Mouse (Mus musculus) gastrocnemius, postnatal 25 days (tissue): ENCODE results near the gene Bag6. TPM values are rescaled to one million over a fixed set of nuclear protein-coding genes. Genes with fewer than 3 reads are reported as not detected.

Experiments
- DNase-seq: peaks from one replicate; pipeline ENCODE4 v3.0.0; 2022
- total RNA-seq, 2 experiments: library from RNA; stranded (reverse); gene quantifications; 1 replicate in 1 of 2; 2 replicates in 1 of 2; pipeline ENCODE4 v1.2.3; 2021

Gene Bag6
- total RNA-seq, 2 experiments from 2014 or later: 180 to 197 TPM

DNA sequence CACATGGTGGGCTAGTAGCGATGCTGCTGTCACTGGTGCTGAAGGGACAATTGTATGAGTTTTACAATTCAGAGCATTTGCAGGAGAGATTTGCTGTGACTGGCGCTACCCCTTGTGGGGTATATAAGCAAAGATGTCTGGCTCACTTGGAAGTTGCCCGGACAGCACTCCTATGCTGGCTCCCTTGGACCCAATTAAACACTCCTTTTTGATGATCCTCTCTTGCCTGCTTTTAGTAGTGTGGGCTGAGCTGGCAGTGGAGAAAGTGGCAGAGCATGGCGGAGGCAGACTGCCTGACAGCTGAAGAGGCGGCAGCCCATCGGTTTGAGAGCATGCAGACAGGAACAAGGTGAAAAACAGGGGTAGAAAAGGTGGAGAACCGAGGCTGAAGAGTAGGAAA, 32.8 kb downstream of the Bag6 start:
- no peak for DNase-seq

DNA sequence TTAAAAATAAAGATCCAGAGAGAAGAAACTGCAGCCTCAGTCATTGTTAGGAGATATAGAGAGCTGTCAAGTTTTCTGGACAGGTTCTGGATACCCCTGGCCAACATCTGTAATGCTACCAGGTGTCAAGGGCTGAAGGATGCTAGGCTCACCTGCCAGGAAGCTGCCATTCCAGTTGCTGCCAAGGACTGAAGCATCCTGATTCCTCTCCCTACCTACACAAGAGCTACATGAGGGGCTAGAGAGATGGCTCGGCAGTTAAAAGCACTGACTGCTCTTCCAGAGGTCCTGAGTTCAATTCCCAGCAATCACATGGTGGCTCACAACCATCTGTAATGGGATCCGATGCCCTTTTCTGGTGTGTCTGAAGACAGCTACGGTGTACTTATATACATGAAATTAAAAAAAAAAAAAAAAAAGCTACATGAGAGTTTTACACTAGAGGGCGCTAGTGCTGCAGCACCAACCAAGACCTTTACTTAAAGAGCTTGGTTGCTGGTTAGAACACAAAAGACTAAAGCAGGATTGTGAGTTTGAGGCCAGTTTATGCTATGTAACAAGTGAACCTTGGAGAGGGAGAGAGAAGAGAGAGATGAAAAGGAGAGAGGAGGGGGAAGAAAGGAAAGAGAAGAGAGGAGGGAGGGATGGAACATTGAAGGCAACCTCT, 33.7 kb downstream of the Bag6 start:
- no peak for DNase-seq

DNA sequence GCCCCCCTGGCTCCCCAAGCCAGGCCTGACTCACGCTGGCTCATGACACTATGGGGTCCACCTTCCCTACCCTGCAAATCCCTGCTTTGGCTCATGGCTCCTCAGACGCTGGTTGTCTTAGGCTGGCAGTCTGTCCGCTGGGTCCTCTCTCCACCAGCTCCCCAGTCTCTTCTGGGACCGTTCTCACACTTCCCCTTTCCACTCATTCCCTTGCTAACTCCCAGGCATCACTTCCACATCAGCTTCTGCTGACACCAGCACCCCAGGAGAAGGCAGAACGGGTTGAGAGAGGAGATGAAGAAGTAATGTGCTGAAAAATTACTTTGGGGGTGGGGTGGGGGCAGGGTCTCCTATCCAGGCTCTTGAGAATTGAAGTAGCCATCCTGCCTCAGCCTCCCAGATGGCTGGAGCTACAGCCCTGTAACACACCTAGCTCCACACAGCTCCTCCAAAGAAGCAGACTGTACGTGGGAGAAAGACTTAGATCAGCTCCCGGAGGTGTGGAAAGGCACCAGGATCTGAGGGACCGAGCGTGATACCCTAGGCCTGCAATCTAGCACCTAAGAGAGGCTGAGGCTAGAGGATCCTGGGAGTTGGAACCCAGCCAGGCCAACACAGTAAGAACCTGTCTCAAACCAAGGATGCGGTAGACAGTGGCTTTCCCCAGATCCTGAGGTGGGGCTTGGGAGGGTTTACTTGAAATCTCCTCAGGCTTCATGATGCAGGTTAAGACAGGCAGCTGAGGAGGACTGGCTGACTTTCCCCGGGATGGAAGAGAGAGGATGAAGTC, 37.7 kb downstream of the Bag6 start:
- no peak for DNase-seq

DNA sequence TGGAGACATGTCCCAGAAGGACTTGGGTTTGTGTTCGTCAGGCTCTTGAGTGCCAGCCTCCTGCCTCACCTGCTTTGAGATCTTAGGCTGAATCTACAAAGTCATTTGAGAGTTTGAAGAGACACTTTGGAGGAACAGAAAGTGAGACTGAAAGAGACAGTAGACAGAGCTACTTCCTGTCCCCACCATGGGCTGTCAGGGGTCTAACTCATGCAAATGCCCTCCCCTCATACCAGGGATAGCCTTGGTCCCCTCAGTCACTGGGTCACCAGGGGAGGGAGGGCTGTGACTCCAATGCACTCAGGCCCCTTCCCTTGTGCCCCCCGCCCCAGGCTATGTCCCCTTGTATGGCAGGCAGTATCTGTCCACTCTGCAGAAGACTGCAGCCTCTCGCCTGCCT, 38.4 kb downstream of the Bag6 start:
- no peak for DNase-seq

DNA sequence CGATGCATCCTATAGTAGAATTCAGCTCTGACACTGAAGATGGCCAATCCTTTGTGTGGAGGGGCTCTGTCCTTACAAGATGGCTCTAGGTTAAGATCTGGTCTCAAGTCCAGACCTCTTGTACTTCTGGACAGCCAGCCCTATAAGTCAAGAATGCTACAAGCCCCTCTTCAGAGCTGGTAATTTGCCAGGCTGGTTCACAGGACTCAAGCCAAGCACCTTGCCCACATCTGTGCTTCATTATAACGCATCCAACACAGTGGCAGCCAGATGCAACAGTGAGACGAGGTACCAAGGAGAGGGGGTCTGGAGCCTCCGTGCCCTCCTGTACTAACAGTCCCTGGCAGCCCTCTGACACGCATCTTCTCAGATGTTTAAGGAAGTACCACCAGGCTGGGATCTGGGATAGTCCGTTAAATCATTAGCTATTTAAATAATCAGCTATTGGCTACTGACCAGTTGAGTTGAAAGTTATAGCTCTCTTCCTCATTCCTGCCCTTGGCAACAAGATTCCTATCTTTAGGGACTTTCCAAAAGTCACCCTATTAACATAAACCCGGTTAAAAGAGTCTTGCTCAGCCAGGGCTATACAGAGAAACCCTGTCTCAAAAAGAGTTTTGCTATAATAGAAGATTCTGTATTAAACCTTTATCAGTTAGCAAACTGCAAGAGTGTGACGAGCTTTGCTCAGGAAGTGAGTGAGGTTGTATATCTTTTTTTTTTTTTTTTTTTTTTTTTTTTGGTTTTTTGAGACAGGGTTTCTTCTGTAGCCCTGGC, 39.4 kb downstream of the Bag6 start:
- DNase-seq: no peak

DNA sequence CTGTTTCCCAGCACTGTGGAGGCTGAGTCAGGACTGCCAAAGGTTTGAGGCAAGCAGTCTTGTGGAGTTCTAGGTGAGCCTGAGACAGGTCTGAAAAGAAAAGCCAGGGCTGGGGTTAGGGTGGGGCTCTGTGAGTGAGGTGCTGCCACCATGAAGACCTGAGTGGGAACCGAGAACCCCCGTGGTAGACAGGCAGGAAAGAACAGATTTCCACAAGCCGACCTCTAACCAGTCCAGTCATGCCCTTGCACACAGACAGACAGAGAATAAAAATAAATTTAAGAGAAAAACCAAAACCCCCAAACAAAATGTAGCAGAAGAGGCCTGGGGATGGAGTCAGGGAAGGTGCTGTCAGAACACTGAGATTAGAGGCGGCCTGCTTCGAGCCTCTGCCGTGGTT, 40.4 kb downstream of the Bag6 start:
- DNase-seq: no peak

DNA sequence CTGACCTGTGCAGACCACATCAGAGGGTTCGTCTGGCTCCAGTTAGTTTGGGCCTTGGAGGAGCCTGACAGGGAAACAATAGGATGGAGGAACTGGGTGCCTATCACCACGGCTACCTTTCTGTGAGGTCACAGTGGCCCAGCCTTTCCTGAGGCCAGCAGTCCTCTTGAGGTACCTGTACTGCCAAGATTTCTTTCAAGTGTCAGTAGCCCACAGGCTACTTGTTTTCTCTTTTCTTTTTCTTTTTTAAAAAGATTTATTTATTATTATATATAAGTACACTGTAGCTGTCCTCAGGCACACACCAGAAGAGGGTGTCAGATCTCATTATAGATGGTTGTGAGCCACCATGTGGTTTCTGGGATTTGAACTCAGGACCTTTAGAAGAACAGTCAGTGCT, 41.0 kb downstream of the Bag6 start, which contains the start of gene Aif1:
TSS of gene Aif1 (minus strand) at position 101 of the 400 bp plus-strand sequence.
- no peak for DNase-seq

DNA sequence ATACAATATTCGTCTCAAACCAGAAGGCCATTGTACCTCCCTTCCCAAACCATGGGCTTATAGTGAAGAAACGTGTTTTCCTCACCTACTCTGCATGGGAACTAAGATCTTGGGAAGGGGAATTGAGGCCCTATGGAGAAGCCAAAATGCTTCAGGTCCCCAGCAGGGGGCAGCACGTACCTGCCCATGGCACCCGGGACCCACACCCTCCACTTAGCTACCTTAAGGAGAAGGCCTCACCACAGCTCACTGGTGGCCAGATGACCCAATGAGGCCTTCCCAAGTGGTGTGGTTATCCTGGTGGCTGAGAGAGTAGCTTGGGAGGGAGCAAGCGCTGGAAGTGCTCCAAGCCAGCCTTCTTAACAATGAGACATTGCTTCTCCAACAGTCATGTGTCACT, 43.5 kb downstream of the Bag6 start:
- DNase-seq: peak; percentile 67

DNA sequence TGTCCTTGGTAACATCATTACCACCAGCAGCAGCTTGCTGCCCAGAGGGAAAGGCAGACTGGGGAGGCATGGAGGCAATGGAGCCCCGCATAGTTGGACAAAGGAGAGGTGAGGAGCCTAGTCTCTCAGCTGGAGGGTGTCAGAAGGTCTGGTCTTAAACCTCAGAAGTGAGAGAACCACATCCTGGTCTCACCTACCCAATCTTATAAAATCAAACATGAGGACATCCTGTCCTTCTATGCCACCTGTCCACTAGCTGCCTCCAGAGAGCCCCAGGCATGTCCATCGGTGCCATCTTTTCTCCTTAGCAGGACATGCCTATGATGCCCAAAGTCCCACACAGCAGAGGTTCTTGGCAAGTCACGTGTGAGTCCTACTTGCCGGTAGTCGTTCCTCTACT, 45.1 kb downstream of the Bag6 start:
- no peak for DNase-seq

DNA sequence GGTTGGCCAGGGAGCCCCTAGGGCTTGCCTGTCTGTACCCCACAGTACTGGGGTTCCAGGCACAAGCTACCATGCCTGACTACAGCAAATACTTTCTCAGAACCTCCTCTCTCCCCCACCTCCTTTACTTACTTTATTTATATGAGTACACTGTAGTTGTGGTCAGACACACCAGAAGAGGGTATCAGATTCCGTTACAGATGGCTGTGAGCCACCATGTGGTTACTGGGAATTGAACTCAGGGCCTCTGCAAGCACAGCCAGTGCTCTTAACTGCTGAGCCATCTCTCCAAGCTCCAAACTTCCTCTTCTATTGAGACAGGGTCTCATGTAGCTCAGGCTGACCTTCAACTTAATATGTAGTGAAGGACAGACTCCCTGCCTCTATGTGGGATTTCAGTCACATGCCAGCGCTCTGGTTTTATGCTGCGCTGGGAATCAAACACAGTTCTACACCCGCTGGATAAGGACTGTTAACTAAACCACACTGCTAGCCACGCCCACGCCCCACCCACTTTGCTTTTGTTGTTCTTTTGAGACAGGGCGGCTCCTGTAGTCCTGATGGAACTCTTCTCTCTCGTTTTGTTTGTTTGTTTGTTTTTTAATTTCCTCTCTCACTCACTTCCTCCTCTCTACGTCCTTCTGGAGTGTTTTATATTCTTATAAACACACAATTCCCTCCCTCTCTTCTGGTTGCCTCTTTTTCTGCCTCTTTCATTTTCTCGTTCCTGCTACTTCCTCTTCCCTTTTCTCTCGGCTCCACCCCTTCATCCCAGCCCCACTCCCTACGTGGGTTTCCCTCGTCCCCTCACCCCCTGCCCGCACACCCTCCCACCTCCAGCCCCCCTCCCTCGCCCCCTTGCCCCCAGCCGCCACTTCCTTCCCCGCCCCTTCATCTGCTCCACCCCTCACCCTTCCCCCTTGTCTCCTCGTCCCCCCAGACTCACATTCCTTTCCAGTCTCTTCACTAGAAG, 50.9 kb downstream of the Bag6 start:
- DNase-seq: no peak

DNA sequence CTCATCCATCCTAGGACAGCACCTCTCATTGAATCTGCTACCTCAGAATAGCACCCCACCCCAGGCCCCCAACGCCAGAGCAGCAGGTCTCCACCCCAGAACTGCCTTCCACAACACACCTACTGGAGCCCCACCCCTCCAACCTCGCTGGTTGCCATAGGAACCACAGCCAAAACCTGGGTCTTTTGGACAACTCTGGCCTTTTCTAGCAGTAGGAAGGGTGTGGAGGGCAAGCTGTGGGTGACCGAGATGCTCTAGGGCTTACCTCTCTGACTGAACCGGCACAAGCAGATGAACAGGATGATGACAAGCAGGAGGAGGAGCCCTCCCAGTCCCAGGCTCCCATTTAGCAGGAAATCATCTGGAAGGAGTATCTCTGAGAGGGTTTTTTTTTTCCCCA, 51.7 kb downstream of the Bag6 start:
- DNase-seq: no peak

DNA sequence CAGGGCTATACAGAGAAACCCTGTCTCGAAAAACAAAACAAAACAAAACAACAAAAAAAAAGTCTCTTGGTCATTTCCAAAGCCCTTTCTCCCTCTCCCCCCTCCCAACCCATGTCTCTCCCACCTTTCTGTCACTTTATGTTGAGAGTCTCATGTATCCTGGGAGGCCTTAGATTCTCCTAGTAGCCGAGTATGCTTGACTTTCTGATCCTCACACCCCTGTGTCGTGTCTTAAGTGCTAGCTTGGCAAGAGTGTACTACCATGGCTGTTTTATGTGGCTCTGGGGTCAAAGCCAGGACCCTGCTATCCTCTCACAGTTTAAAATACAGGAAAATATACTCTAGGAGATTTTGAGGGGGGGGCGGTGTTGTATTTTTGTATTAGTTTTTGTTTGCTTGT, 52.4 kb downstream of the Bag6 start:
- DNase-seq: no peak

DNA sequence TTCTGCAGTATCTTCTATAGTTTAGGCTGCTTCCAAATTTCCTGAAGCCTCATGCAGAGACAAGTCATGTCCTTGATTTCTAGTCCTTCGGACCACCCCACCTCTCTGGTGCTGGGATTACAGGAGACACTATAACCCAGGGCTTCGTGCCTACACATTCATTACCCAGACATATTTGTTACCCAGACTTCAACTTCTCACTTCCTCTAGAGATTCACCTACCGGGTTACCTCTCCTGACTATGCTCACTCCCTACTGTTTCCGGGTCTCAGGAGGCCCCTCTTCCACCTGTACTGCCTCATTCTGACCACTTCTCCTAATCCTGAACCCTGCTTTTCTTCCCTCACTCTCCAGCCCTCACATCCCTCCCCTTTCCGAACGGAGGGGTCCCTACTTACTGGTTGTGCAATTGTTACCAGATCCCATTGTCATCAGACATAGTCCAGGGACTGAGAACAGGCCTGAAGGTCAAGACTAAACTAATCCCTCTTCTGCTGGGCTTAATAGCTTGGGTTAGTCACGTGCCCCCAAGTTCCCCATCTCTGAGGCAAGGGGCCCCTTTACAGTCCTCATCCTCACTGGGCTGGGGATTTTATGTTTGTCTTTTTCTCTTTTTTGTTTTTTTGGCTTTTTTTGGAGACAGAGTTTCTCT, 53.1 kb downstream of the Bag6 start, which contains the start of gene Lst1:
TSS of gene Lst1 (minus strand) at position 481 of the 652 bp plus-strand sequence.
- no peak for DNase-seq

DNA sequence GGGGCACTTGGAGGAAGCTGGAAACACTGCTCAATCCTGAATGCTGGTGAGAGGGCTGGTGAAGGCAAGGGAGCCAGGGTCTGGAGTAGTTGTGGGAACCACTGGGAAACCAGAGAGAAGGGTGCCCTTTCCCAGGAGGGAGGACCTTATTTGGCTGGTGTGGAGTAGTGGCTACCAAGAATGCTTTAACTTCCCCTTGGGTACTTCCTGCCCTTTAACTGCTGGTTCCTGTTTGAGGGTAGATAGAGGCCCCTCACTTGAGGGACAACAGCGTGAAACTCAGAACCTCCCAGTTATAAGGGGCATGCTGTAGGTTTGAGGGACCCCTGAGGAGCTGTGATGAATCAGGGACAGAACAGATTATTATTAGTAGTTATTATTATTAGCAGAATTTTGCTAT, 54.2 kb downstream of the Bag6 start:
- no peak for DNase-seq

DNA sequence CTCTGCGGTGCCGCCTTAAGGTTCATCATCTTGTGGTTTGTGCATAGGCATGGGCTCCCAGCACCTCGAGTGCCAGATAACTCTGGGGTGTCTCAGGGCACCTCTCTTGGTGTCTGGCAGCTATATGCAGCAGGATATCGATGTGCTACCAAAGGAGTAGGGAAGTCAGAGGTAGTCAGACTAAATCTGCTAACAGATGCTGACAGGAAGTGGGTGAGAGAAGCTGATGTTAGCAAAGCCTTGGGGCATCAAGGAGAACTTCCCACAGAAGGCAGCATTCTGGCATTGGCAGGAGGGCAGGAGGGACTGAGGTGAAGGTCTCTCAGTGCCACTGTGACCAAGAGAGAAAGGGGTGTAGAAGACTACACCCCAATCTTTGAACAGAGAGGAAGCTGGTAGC, 55.1 kb downstream of the Bag6 start:
- no peak for DNase-seq

DNA sequence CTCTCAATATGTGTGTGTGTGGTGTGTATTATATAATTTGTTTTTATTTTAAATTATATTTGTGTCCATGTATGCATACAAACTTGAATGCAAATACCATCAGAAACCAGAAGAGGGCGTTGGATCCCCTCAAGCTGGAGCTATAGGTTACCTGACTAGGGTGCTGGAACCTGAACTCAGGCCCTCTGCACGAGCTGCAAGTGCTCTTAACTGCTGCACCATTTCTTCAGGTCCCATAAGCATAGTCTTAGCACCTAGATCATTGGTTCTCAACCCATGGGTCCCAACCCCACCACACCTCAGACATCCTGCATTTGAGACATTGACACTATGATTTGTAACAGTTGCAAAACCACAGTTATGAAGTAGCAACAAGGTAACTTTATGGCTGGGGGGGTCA, 56.7 kb downstream of the Bag6 start:
- no peak for DNase-seq

DNA sequence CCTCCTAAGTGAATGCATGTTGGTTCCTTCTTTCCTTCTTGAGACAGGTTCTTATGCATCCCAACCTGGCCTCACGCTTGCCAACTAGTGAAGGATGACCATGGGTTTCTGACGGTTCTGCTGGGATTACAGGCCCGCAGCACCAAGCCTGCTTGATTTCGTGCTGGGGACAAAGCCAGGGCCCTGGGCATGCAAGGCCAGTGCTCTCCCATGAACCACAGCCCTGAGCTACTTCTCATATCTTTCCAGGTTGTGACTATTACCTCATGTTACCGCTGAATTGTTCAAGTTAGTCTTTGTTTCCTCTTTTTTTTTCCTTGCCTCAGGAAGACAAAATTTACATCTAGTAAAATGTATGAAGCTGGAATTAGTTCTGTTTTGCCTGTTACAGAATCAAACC, 57.9 kb downstream of the Bag6 start:
- no peak for DNase-seq

DNA sequence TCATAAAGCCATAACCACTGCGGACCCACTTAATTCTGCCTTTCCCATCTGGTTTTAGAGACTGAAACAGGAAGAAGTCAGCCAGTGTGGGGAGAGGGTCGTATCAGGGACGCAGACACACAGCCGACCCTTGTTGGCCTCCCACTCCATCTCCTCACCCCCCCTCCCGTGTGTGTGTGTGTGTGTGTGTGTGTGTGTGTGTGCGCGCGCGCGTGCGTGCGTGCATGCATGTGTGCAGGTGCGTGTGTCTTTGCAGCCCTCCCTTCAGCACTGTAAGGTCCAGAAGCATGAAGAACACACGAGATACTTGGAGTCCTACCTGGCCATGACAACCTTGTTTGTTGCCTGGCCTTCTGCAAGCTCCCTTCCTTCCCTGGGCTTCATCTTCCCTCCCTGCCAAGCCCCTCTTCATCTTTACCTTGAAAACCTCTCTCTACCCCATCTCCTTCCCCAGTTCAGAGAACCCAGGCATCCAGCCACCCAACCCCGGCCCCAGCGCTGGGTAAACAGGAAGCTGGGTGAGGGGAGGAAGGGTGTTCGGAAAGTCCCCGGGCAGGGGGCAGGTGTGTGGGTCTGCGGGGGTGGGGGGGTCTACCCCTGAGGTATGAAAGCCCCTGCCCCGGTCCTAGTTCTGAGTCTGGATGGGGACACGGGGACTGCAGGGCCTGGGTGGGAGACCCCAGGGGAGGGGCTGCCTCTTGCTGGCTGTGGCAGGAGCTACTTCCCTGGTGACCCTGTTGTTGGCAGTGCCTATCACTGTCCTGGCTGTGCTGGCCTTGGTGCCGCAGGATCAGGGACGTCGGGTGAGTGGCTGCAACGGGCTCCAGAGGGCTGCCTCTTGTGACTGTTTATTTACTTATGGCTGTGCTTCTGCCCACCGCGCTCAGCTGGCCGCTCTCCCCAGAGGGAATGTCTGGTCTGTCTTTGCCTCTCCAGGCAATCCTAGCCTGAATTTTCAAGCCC, 59.2 kb downstream of the Bag6 start, which contains the start of gene Ltb:
TSS of gene Ltb (plus strand) at position 559 of the 963 bp plus-strand sequence.
- DNase-seq: no peak

DNA sequence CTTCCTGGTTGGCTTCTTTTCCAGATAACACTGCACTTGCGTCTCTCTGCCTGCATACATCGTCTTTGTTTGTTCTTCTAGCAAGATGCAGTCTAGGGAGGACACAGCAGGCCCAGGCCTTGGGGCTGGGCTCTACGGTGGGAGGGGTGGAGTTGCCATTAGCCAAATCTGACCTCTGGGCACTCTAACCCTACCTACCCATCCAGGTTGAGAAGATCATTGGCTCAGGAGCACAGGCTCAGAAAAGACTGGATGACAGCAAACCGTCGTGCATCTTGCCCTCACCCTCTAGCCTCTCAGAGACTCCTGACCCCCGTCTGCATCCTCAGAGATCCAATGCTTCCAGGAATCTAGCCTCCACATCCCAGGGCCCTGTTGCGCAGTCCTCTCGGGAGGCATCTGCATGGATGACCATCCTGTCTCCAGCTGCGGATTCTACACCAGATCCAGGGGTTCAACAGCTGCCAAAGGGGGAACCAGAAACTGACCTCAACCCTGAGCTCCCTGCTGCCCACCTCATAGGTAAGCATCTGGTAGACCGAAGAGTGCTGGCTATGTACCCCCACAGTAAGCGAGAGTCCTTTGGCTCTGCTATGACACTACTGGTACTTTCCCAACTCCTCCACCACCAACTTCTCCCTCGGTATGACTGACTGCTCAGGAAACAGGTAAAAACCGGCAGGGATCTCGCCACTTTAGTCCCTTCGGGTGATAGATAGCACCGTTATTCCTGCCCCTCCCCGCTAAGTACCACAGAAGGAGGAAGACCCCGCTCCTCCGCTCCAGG, 60.1 kb downstream of the Bag6 start:
- DNase-seq: no peak
